Mouse (Mus musculus) lung, embryonic 15.5 days (tissue): ENCODE results near the gene Olfr287. TPM values are rescaled to one million over a fixed set of nuclear protein-coding genes. Genes with fewer than 3 reads are reported as not detected.

Experiments
- ATAC-seq: fragments of 200-750 bp; cut with Nextera tagmentation; 2 replicates; pipeline ENCODE4 v1.8.0; 2017; ENCODE audit warnings: moderate number of reproducible peaks, borderline replicate concordance; ENCODE audit not compliant: low FRiP score, low TSS enrichment; ENCODE audit errors: extremely low read depth
- H3K27ac ChIP-seq: fragments of 300-500 bp; sonication (generic); 2 replicates; pipeline ENCODE4 v1.5.1; 2015; ENCODE audit warnings: moderate library complexity, mild to moderate bottlenecking, inconsistent platforms
- H3K27me3 ChIP-seq: fragments of 300-500 bp; sonication (generic); 2 replicates; pipeline ENCODE4 v1.6.1; 2015; ENCODE audit warnings: inconsistent platforms
- H3K36me3 ChIP-seq: fragments of 300-500 bp; sonication (generic); 2 replicates; pipeline ENCODE4 v1.6.1; 2015; ENCODE audit warnings: inconsistent platforms
- H3K4me1 ChIP-seq: fragments of 300-500 bp; sonication (generic); 2 replicates; pipeline ENCODE4 v1.6.1; 2015; ENCODE audit warnings: inconsistent platforms
- H3K4me2 ChIP-seq: fragments of 300-500 bp; sonication (generic); 2 replicates; pipeline ENCODE4 v1.6.1; 2015; ENCODE audit warnings: inconsistent platforms, mild to moderate bottlenecking, moderate library complexity
- H3K4me3 ChIP-seq: fragments of 300-500 bp; sonication (generic); 2 replicates; pipeline ENCODE4 v1.5.1; 2015; ENCODE audit warnings: mild to moderate bottlenecking, inconsistent platforms
- H3K9ac ChIP-seq: fragments of 300-500 bp; sonication (generic); 2 replicates; pipeline ENCODE4 v1.6.1; 2015; ENCODE audit warnings: inconsistent platforms
- H3K9me3 ChIP-seq: fragments of 300-500 bp; sonication (generic); 2 replicates; pipeline ENCODE4 v1.6.1; 2016; ENCODE audit warnings: inconsistent platforms
- WGBS: fragments of 180-500 bp; shearing (Covaris S2); methylation state at CpG from one replicate; pipeline ENCODE4 v1.1.7; 2015; 5-methylcytosine and 5-hydroxymethylcytosine counted together
- polyA plus RNA-seq: library from polyadenylated mRNA; unstranded; fragments of >200 nt; fragmentation: Nextera tagmentation; extraction: Ambion mirVana; gene quantifications from 2 replicates; pipeline ENCODE4 v1.2.1, GENCODE M21; 2015

Gene Olfr287
- polyA plus RNA-seq, 1 experiment from 2014 or later = not detected

- Histone ChIP-seq H3K9me3 (no peaks in the 10 kb centered on the region), H3K27ac (no peak overlapping the region), H3K9ac (no peak overlapping the region), H3K4me3 (peak overlapping the region; percentile 32), H3K36me3 (no peaks in the 10 kb centered on the region), H3K4me2 (peak overlapping the region; percentile 58), H3K27me3 (peaks cover 80% of the 10 kb centered on the region), H3K4me1 (peaks cover 11% of the 10 kb centered on the region)
- peak; percentile 83; the same call in 1 of the 2 replicates for ATAC-seq
- WGBS = 2% methylated on average over 69 of the region's 69 CpGs
Measured at GRCm38 (mm10) chr15:98167645-98168621, 52.9 kb downstream of the Olfr287 start.

- Histone ChIP-seq H3K27ac (no peak within 1 kb of the TSS), H3K27me3 (peaks cover 74% of the 10 kb centered on the region), H3K9me3 (no peaks in the 10 kb centered on the region), H3K4me3 (peak within 1 kb of the TSS; percentile 32), H3K4me1 (peaks cover 11% of the 10 kb centered on the region), H3K4me2 (peak within 1 kb of the TSS; percentile 58), H3K36me3 (no peaks in the 10 kb centered on the region), H3K9ac (no peak within 1 kb of the TSS)
- peak; percentile 16; the same call in 1 of the 2 replicates for ATAC-seq
- 5% methylated on average over 18 of the region's 18 CpGs for WGBS
Measured at GRCm38 (mm10) chr15:98166963-98167644, 53.8 kb downstream of the Olfr287 start, which contains the start of gene Ccdc184. Gene Ccdc184 (plus strand): TSS chr15:98167158.

- no peak within 1 kb of the TSS for H3K4me2 ChIP-seq
- peaks cover 11% of the 10 kb centered on the region for H3K4me1 ChIP-seq
- H3K27me3 ChIP-seq = peaks cover 59% of the 10 kb centered on the region
- 69% methylated on average over 5 of the region's 5 CpGs for WGBS
- H3K36me3 ChIP-seq = no peaks in the 10 kb centered on the region
- H3K9me3 ChIP-seq = no peaks in the 10 kb centered on the region
- no peak for ATAC-seq
- no peak within 1 kb of the TSS for H3K9ac ChIP-seq
- no peak within 1 kb of the TSS for H3K4me3 ChIP-seq
- no peak within 1 kb of the TSS for H3K27ac ChIP-seq
Measured at GRCm38 (mm10) chr15:98165525-98165924, 55.3 kb downstream of the Olfr287 start, which contains the start of gene Asb8. Gene Asb8 (minus strand): TSS chr15:98165625.

- peaks cover 29% of the 10 kb centered on the region for H3K27me3 ChIP-seq
- no peak overlapping the region for H3K4me2 ChIP-seq
- no peak overlapping the region for H3K4me3 ChIP-seq
- no peak overlapping the region for H3K27ac ChIP-seq
- H3K4me1 ChIP-seq = peaks cover 4% of the 10 kb centered on the region
- H3K36me3 ChIP-seq = no peaks in the 10 kb centered on the region
- no peak overlapping the region for H3K9ac ChIP-seq
- ATAC-seq = no peak
- WGBS = 59% methylated on average over 4 of the region's 4 CpGs
- H3K9me3 ChIP-seq = no peaks in the 10 kb centered on the region
Measured at GRCm38 (mm10) chr15:98162561-98162960, 58.3 kb downstream of the Olfr287 start.

GRCm38 (mm10) chr15:98161026-98161805, 59.6 kb downstream of the Olfr287 start:
- peaks cover 16% of the 10 kb centered on the region for H3K27me3 ChIP-seq
- no peaks in the 10 kb centered on the region for H3K9me3 ChIP-seq
- no peak overlapping the region for H3K9ac ChIP-seq
- H3K36me3 ChIP-seq = no peaks in the 10 kb centered on the region
- ATAC-seq = no peak
- H3K4me2 ChIP-seq = no peak overlapping the region
- H3K4me1 ChIP-seq = no peaks in the 10 kb centered on the region
- H3K27ac ChIP-seq = no peak overlapping the region
- H3K4me3 ChIP-seq = no peak overlapping the region
- WGBS = 63% methylated on average over 19 of the region's 19 CpGs

- Histone ChIP-seq H3K27me3 (no peaks in the 10 kb centered on the region), H3K27ac (no peak overlapping the region), H3K9me3 (no peaks in the 10 kb centered on the region), H3K4me2 (no peak overlapping the region), H3K4me3 (no peak overlapping the region), H3K36me3 (no peaks in the 10 kb centered on the region), H3K9ac (no peak overlapping the region), H3K4me1 (no peaks in the 10 kb centered on the region)
- WGBS = 39% methylated on average over 1 of the region's 1 CpGs
- no peak for ATAC-seq
Measured at GRCm38 (mm10) chr15:98157253-98157652, 63.6 kb downstream of the Olfr287 start.

Other genes with a start within 250 kb of the Olfr287 start
- 19.1 and 20.1 TPM in 2 replicates for gene Col2a1, start 216.4 kb downstream of the Olfr287 start, polyA plus RNA-seq
- gene Pfkm, start 128.5 kb downstream of the Olfr287 start, polyA plus RNA-seq = 26.9 and 31.2 TPM in 2 replicates
- gene Senp1, start 127.3 kb downstream of the Olfr287 start, polyA plus RNA-seq = 29.4 and 32.0 TPM in 2 replicates
- gene Asb8, start 55.4 kb downstream of the Olfr287 start, polyA plus RNA-seq = 43.6 and 44.4 TPM in 2 replicates
- gene Ccdc184, start 53.9 kb downstream of the Olfr287 start, polyA plus RNA-seq = 0.07 and 0.15 TPM in 2 replicates
- not detected in 2 replicates for gene Olfr288, start 25.5 kb downstream of the Olfr287 start, polyA plus RNA-seq
- not detected in 2 replicates for gene Gm44579, start 79 bp downstream of the Olfr287 start, polyA plus RNA-seq
- not detected in 2 replicates for gene Olfr286, start 13.4 kb upstream of the Olfr287 start, polyA plus RNA-seq
- not detected in 2 replicates for gene H1fnt, start 36.2 kb upstream of the Olfr287 start, polyA plus RNA-seq
- gene Zfp641, start 75.1 kb upstream of the Olfr287 start, polyA plus RNA-seq = 0.73 and 0.86 TPM in 2 replicates
- gene Olfr285, start 96.3 kb upstream of the Olfr287 start, polyA plus RNA-seq = not detected in 2 replicates
- not detected in 2 replicates for gene Olfr284, start 119.9 kb upstream of the Olfr287 start, polyA plus RNA-seq
- gene Olfr283, start 159.9 kb upstream of the Olfr287 start, polyA plus RNA-seq = not detected in 2 replicates
- gene Olfr282, start 210.2 kb upstream of the Olfr287 start, polyA plus RNA-seq = not detected in 2 replicates
- gene Olfr281, start 231.5 kb upstream of the Olfr287 start, polyA plus RNA-seq = not detected in 2 replicates
- gene OR5BS1P, start 248.8 kb upstream of the Olfr287 start, polyA plus RNA-seq = not detected in 2 replicates